16 mouse cellular contexts compared by ENCODE assay signal in the genomic region with DNA sequence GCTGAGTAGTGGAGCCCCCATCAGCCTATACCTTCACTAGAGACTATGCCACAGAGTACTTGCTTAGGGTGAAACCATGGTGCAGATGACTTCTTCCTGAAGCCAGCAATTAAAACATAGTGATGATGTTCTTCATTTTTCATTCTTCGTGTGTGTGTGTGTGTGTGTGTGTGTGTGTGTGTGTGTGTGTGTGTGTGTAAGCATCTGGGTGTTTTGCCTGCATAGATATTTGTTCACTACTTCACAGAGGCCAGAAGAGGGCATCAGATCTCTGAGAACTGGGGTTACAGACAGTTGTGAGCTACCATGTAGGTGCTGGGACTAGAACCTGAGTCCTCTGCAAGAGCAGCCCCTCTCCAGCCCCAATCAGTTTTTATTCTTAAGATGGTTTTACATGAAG.
A peak's percentile ranks its signal among the peaks of the same experiment; 100 is the strongest.
DNase-seq lines count a peak whose midpoint lies in the region; ATAC-seq lines count a peak whose summit lies in the region.
"Had no signal": no experiment of that assay in that cellular context is flagged by ENCODE, and none has a peak within 500 bp of the region (broad histone marks: within the 10 kb centered on the region; RNA-seq: fewer than 3 reads in every experiment).

No protein-coding gene starts in this region.

- no peaks in the 10 kb centered on the region for H3K27me3 ChIP-seq in embryonic facial prominence, embryonic 13.5 days
- no peaks in the 10 kb centered on the region for H3K27me3 ChIP-seq in embryonic facial prominence, embryonic 10.5 days (replicated peaks; ENCODE audit: low read depth, poor library complexity, severe bottlenecking)
- H3K27me3 ChIP-seq in embryonic facial prominence, embryonic 14.5 days (replicated peaks; ENCODE audit: control insufficient read depth, insufficient read depth, low read length): no peaks in the 10 kb centered on the region
- H3K27me3 ChIP-seq in midbrain, embryonic 13.5 days: no peaks in the 10 kb centered on the region
- H3K27me3 ChIP-seq: forebrain, embryonic 13.5 days; forebrain, embryonic 15.5 days had no signal

- H3K4me1 ChIP-seq in embryonic facial prominence, embryonic 13.5 days: peaks cover 15% of the 10 kb centered on the region
- H3K4me1 ChIP-seq in embryonic facial prominence, embryonic 10.5 days: no peaks in the 10 kb centered on the region
- H3K4me1 ChIP-seq in embryonic facial prominence, embryonic 14.5 days (ENCODE audit: control insufficient read depth, insufficient read depth, low read length): peaks cover 9% of the 10 kb centered on the region; the same call in 1 of the 2 replicates
- no peaks in the 10 kb centered on the region for H3K4me1 ChIP-seq in midbrain, embryonic 13.5 days (replicated peaks)
- H3K4me1 ChIP-seq: forebrain, embryonic 13.5 days; forebrain, embryonic 15.5 days had no signal

- no peaks in the 10 kb centered on the region for H3K9me3 ChIP-seq in embryonic facial prominence, embryonic 13.5 days
- H3K9me3 ChIP-seq in embryonic facial prominence, embryonic 10.5 days: 0 out of 2 replicates have a peak, but pooled peaks cover 2% of the 10 kb centered on the region
- H3K9me3 ChIP-seq in embryonic facial prominence, embryonic 14.5 days (ENCODE audit: control insufficient read depth, low read length): 0 out of 2 replicates have a peak, but pooled peaks cover 4% of the 10 kb centered on the region
- H3K9me3 ChIP-seq in midbrain, embryonic 13.5 days: no peaks in the 10 kb centered on the region
- H3K9me3 ChIP-seq: forebrain, embryonic 15.5 days had no signal

- no peak for DNase-seq in embryonic facial prominence, embryonic 10.5 days (ENCODE audit: low spot score)
- peak; percentile 13 for DNase-seq in R1 (ENCODE audit: low read depth, low spot score)
- DNase-seq in embryonic facial prominence, embryonic 14.5 days (ENCODE audit: low spot score): no peak
- DNase-seq in spleen, adult 12 weeks (ENCODE audit: low spot score): no peak
- DNase-seq: adrenal gland, adult 8-10 months; adrenal gland, postnatal 14 days; cerebellum, adult 11-12 months; cerebellum, adult 2 months; cerebellum, adult 9-10 months; cerebellum, postnatal 10 days; forebrain, postnatal 0 days had no signal

- WGBS in embryonic facial prominence, embryonic 13.5 days: 100% methylated on average over 1 of the region's 1 CpGs
- 91% methylated on average over 1 of the region's 1 CpGs for WGBS in embryonic facial prominence, embryonic 10.5 days
- WGBS in embryonic facial prominence, embryonic 14.5 days: 93% methylated on average over 1 of the region's 1 CpGs
- 82% methylated on average over 1 of the region's 1 CpGs for WGBS in midbrain, embryonic 13.5 days

- no peak for ATAC-seq in embryonic facial prominence, embryonic 13.5 days (ENCODE audit: insufficient number of reproducible peaks, insufficient read depth, low FRiP score, low TSS enrichment, low read depth)
- no peak for ATAC-seq in embryonic facial prominence, embryonic 14.5 days (ENCODE audit: low read depth)
- ATAC-seq in midbrain, embryonic 13.5 days: no peak
- ATAC-seq: activated CD4-positive, CD25-positive, alpha-beta regulatory T cell, adult 4 months; forebrain, embryonic 13.5 days; forebrain, embryonic 15.5 days; forebrain, postnatal 0 days had no signal

- no peak overlapping the region for H3K4me2 ChIP-seq in embryonic facial prominence, embryonic 13.5 days
- H3K4me2 ChIP-seq in embryonic facial prominence, embryonic 14.5 days (ENCODE audit: low read depth, low read length): no peak overlapping the region
- no peak overlapping the region for H3K4me2 ChIP-seq in midbrain, embryonic 13.5 days (replicated peaks)
- H3K4me2 ChIP-seq: forebrain, embryonic 13.5 days; forebrain, embryonic 15.5 days had no signal

- no peak overlapping the region for H3K9ac ChIP-seq in embryonic facial prominence, embryonic 13.5 days
- no peak overlapping the region for H3K9ac ChIP-seq in embryonic facial prominence, embryonic 14.5 days (ENCODE audit: low read depth, low read length)
- H3K9ac ChIP-seq in midbrain, embryonic 13.5 days (replicated peaks): no peak overlapping the region
- H3K9ac ChIP-seq: forebrain, embryonic 13.5 days; forebrain, embryonic 15.5 days; forebrain, postnatal 0 days had no signal

- peak overlapping the region; percentile 88 for H3K27ac ChIP-seq in embryonic facial prominence, embryonic 13.5 days
- H3K27ac ChIP-seq in embryonic facial prominence, embryonic 10.5 days (replicated peaks): no peak overlapping the region
- 0 out of 2 replicates have a peak overlapping the region, but pooled peaks have one; percentile 59 for H3K27ac ChIP-seq in embryonic facial prominence, embryonic 14.5 days (replicated peaks; ENCODE audit: low read depth, low read length)
- no peak overlapping the region for H3K27ac ChIP-seq in midbrain, embryonic 13.5 days
- H3K27ac ChIP-seq: forebrain, embryonic 13.5 days; forebrain, embryonic 15.5 days had no signal

- H3K36me3 ChIP-seq in embryonic facial prominence, embryonic 13.5 days: no peaks in the 10 kb centered on the region
- no peaks in the 10 kb centered on the region for H3K36me3 ChIP-seq in embryonic facial prominence, embryonic 10.5 days (replicated peaks)
- H3K36me3 ChIP-seq in embryonic facial prominence, embryonic 14.5 days (ENCODE audit: control insufficient read depth, insufficient read depth, low read length): no peaks in the 10 kb centered on the region
- no peaks in the 10 kb centered on the region for H3K36me3 ChIP-seq in midbrain, embryonic 13.5 days
- H3K36me3 ChIP-seq: forebrain, embryonic 15.5 days had no signal

- H3K4me3 ChIP-seq in embryonic facial prominence, embryonic 13.5 days: no peak overlapping the region
- H3K4me3 ChIP-seq in embryonic facial prominence, embryonic 10.5 days: no peak overlapping the region
- H3K4me3 ChIP-seq in embryonic facial prominence, embryonic 14.5 days (ENCODE audit: low read depth, low read length): no peak overlapping the region
- no peak overlapping the region for H3K4me3 ChIP-seq in midbrain, embryonic 13.5 days (replicated peaks)
- H3K4me3 ChIP-seq: forebrain, embryonic 13.5 days; forebrain, embryonic 15.5 days had no signal

Comparison
In these comparisons a context has a peak if more than half of its experiments do, and no peak if none do; other contexts are left out.
1. H3K27ac ChIP-seq: peak in embryonic facial prominence, embryonic 13.5 days (single experiment) and embryonic facial prominence, embryonic 14.5 days (single experiment); none in embryonic facial prominence, embryonic 10.5 days (single experiment) and midbrain, embryonic 13.5 days (single experiment).